Mouse (Mus musculus) cerebellum, adult 2 months (tissue): ENCODE measurements at regions not wholly inside any gene's neighbourhood (a gene's known extent, or its start where the extent isn't known, plus 50 kb on each side); places are given as distances from the start of the nearest gene placed in this dataset.

Source experiments
- CTCF ChIP-seq: fragments of 200-500 bp; IDR thresholded peaks from 2 replicates; pipeline ENCODE4 v1.5.1; 2011; ENCODE audit warnings: low read depth, mild to moderate bottlenecking, control low read depth, low read length, moderate library complexity, borderline replicate concordance; ENCODE audit not compliant: insufficient read depth
- POLR2A ChIP-seq: fragments of 200-500 bp; IDR thresholded peaks from 2 replicates; pipeline ENCODE4 v1.6.1; 2011; ENCODE audit warnings: low read length, control low read depth, borderline replicate concordance; ENCODE audit not compliant: insufficient read depth

- TF ChIP-seq CTCF: no peak
- TF ChIP-seq POLR2A: no peak
Measured at GRCm38 (mm10) chr4:81744629-81745509, 302.3 kb upstream of the Mpdz start.
